Mouse (Mus musculus) heart, embryonic 10.5 days (tissue): Measurements from ENCODE around the gene Them5. TPM values are rescaled to one million over a fixed set of nuclear protein-coding genes. Genes with fewer than 3 reads are reported as not detected.

ENCODE experiments used
- DNase-seq: peaks from one replicate; pipeline ENCODE4 v3.0.0-alpha.2; 2017; ENCODE audit warnings: low spot score
- H3K27ac ChIP-seq: fragments of 300-500 bp; sonication (generic); 2 replicates; pipeline ENCODE4 v1.5.1; 2016; ENCODE audit warnings: mild to moderate bottlenecking
- H3K27me3 ChIP-seq: fragments of 300-500 bp; sonication (generic); 2 replicates; pipeline ENCODE4 v1.6.1; 2016; ENCODE audit warnings: mild to moderate bottlenecking; ENCODE audit not compliant: poor library complexity, insufficient read depth, severe bottlenecking
- H3K36me3 ChIP-seq: fragments of 300-500 bp; sonication (generic); 2 replicates; pipeline ENCODE4 v1.6.1; 2016; ENCODE audit warnings: mild to moderate bottlenecking, moderate library complexity
- H3K4me1 ChIP-seq: fragments of 300-500 bp; sonication (generic); 2 replicates; pipeline ENCODE4 v1.6.1; 2016; ENCODE audit warnings: mild to moderate bottlenecking
- H3K4me3 ChIP-seq: fragments of 300-500 bp; sonication (generic); 2 replicates; pipeline ENCODE4 v1.5.1; 2016; ENCODE audit warnings: mild to moderate bottlenecking, moderate library complexity
- H3K9me3 ChIP-seq: fragments of 300-500 bp; sonication (generic); 2 replicates; pipeline ENCODE4 v1.6.1; 2016; ENCODE audit warnings: mild to moderate bottlenecking, moderate library complexity
- WGBS: fragments of 180-500 bp; shearing (Covaris S2); methylation state at CpG from one replicate; pipeline ENCODE4 v1.1.7; 2016; 5-methylcytosine and 5-hydroxymethylcytosine counted together
- polyA plus RNA-seq: library from polyadenylated mRNA; unstranded; fragments of >200 nt; fragmentation: Nextera tagmentation; extraction: Ambion mirVana; gene quantifications from 2 replicates; pipeline ENCODE4 v1.2.1, GENCODE M21; 2016

The Them5 gene
- polyA plus RNA-seq, 1 experiment from 2014 or later: not detected

DNA sequence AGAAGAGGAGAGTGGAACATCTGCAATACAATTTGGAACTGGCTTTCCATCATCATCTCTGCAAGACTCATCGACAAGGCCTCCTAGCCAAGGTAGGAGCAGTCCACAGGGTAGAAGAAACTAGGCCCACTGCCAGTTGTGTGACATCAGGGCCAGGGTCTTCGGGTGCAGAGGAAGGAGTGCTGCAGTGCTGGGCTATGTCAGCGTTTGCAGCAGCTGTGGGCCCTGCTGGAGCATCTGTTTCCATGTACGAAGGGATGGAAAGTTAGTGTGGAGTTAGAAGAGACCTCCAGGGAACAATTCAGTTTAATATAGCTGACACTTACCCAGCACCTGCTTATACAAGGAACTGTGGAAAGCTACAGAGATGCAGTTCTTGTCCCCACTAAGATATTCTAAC, 51.1 kb downstream of the Them5 start:
- WGBS: 69% methylated on average over 4 of the region's 4 CpGs
- peak; percentile 24 for DNase-seq
- peaks cover 24% of the 10 kb centered on the region for H3K27me3 ChIP-seq
- no peak overlapping the region for H3K27ac ChIP-seq
- no peaks in the 10 kb centered on the region for H3K36me3 ChIP-seq
- H3K4me1 ChIP-seq: no peaks in the 10 kb centered on the region
- H3K4me3 ChIP-seq: no peak overlapping the region
- H3K9me3 ChIP-seq: no peaks in the 10 kb centered on the region

DNA sequence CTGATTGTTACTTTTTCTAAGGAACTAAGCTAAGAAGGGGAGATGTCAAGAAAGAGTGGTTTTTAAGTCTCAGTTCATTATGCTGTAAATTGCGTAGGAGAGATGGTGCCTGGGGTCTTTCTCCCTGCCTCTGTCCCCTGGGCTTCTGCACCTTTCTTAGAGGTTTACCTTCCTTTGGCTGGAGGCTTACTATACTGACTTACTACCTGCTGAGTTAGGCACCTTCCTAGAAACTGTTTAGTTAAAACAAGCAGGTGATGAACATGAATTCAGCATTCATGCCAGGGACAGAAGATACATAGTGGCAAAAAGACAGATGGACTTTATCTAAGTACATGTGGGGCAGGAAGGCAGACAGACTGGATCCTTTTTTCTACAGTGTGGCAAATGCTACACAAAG, 54.4 kb downstream of the Them5 start:
- DNase-seq: peak; percentile 52
- H3K36me3 ChIP-seq: no peaks in the 10 kb centered on the region
- 70% methylated on average over 1 of the region's 1 CpGs for WGBS
- peaks cover 4% of the 10 kb centered on the region for H3K4me1 ChIP-seq
- no peaks in the 10 kb centered on the region for H3K9me3 ChIP-seq
- H3K27me3 ChIP-seq: peaks cover 51% of the 10 kb centered on the region
- H3K4me3 ChIP-seq: no peak overlapping the region
- no peak overlapping the region for H3K27ac ChIP-seq

DNA sequence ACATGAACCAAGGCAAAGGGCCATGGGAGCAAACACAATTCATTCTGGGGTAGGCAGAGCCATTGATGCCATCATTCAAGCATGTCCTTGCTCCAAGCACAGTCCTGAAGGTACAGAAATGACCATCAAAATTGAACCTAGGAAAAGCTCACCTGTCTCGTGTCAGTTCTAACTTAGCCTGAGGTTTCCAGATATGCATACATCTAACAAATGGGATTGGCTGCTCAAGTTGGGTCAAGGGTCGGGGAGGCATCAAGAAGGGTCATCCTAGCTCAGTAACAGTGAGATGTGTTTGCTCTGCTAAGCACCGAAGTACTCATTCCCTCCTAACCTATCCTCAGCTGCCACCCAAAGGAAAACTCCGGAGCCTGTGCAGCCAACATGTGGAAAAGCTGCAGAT, 55.0 kb downstream of the Them5 start:
- peaks cover 4% of the 10 kb centered on the region for H3K4me1 ChIP-seq
- 77% methylated on average over 4 of the region's 4 CpGs for WGBS

More for the DNA sequence above, 55.0 kb downstream of the Them5 start:
- H3K4me3 ChIP-seq: no peak overlapping the region
- no peaks in the 10 kb centered on the region for H3K36me3 ChIP-seq
- H3K27ac ChIP-seq: no peak overlapping the region
- H3K9me3 ChIP-seq: no peaks in the 10 kb centered on the region
- H3K27me3 ChIP-seq: peaks cover 56% of the 10 kb centered on the region
- DNase-seq: peak; percentile 58

Other genes with a start within 250 kb of the Them5 start
- not detected in 2 replicates for gene Gm10696, start 163.9 kb upstream of the Them5 start, polyA plus RNA-seq
- not detected in 2 replicates for gene Gm5286, start 145.4 kb upstream of the Them5 start, polyA plus RNA-seq
- not detected in 2 replicates for gene Gm4778, start 78.1 kb upstream of the Them5 start, polyA plus RNA-seq
- 9.8 and 10.9 TPM in 2 replicates for gene Them4, start 32.0 kb upstream of the Them5 start, polyA plus RNA-seq
- gene C2cd4d, start 20.3 kb downstream of the Them5 start, polyA plus RNA-seq: 0.15 and 0.29 TPM in 2 replicates
- gene Rorc, start 30.7 kb downstream of the Them5 start, polyA plus RNA-seq: 0.26 and 0.36 TPM in 2 replicates
- gene Lingo4, start 56.4 kb downstream of the Them5 start, polyA plus RNA-seq: not detected in 2 replicates
- 9.3 and 11.1 TPM in 2 replicates for gene Tdrkh, start 71.2 kb downstream of the Them5 start, polyA plus RNA-seq
- 64.6 and 67.1 TPM in 2 replicates for gene Mrpl9, start 101.2 kb downstream of the Them5 start, polyA plus RNA-seq
- gene Oaz3, start 101.8 kb downstream of the Them5 start, polyA plus RNA-seq: 0.30 and 0.31 TPM in 2 replicates
- gene Celf3, start 136.2 kb downstream of the Them5 start, polyA plus RNA-seq: 1.1 and 1.2 TPM in 2 replicates
- gene Riiad1, start 138.2 kb downstream of the Them5 start, polyA plus RNA-seq: 5.8 and 6.6 TPM in 2 replicates
- 32.2 and 41.3 TPM in 2 replicates for gene Snx27, start 240.6 kb downstream of the Them5 start, polyA plus RNA-seq